Mouse (Mus musculus) CH12.LX (cell line): ENCODE measurements at regions not wholly inside any gene's neighbourhood (a gene's known extent, or its start where the extent isn't known, plus 50 kb on each side); places are given as distances from the start of the nearest gene placed in this dataset.

Experiments used
- CTCF ChIP-seq, 2 experiments: IDR thresholded peaks in 1 of 2; conservative IDR thresholded peaks in 1 of 2; 2 replicates each; pipeline ENCODE4 v1.5.1; 2011 to 2012; ENCODE audit warnings: low read depth in 2 of 2, low read length in 2 of 2, improper control_type of control experiment in 1 of 2, inconsistent platforms in 1 of 2, mild to moderate bottlenecking in 1 of 2, moderate library complexity in 1 of 2
- JUND ChIP-seq: conservative IDR thresholded peaks from 2 replicates; pipeline ENCODE4 v1.6.1; 2011; ENCODE audit warnings: low read depth, low read length, improper control_type of control experiment
- MAX ChIP-seq: IDR thresholded peaks from 2 replicates; pipeline ENCODE4 v1.6.1; 2011; ENCODE audit warnings: low read length, improper control_type of control experiment
- POLR2A ChIP-seq: IDR thresholded peaks from 2 replicates; pipeline ENCODE4 v1.6.1; 2011; ENCODE audit warnings: low read depth, mild to moderate bottlenecking, improper control_type of control experiment, low read length
- POLR2AphosphoS2 ChIP-seq: IDR thresholded peaks from 2 replicates; pipeline ENCODE4 v1.6.1; 2011; ENCODE audit warnings: low read depth, low read length, improper control_type of control experiment
- TBP ChIP-seq: conservative IDR thresholded peaks from 2 replicates; pipeline ENCODE4 v1.6.1; 2011; ENCODE audit warnings: low read depth, low read length, improper control_type of control experiment
- UBTF ChIP-seq: IDR thresholded peaks from 2 replicates; pipeline ENCODE4 v1.6.1; 2012; ENCODE audit warnings: low read depth, mild to moderate bottlenecking, inconsistent platforms, low read length, improper control_type of control experiment, moderate library complexity
- USF1 ChIP-seq: IDR thresholded peaks from 2 replicates; pipeline ENCODE4 v1.6.1; 2014; ENCODE audit warnings: low read depth, mild to moderate bottlenecking, inconsistent platforms, low read length, improper control_type of control experiment

DNA sequence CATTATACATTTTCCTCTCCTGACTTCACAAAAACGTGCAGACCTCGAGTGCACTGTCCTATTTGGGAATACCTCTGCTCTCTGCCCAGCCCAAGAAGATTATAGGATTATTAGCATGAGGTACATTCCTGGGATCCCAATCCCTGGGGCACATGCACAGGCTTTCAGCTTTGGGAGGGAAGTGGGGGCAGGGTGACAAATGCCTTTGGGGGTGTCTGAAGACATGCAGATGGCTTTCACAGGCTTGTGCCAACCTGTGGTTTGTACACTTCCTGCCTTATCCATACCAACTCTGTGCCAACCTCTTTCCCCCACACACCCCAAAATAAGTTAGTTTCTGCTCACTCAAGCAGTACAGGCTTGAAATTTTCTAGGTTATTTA, 160.3 kb upstream of the Thbs1 start:
- TF ChIP-seq CTCF (conservative IDR thresholded peaks at IDR 0.05 in 1 of 2, IDR thresholded peaks at IDR 0.05 in 1 of 2; ENCODE audit: low read depth in 2 of 2, low read length in 2 of 2) (no peak), POLR2AphosphoS2 (no peak), MAX (no peak), USF1 (no peak), UBTF (no peak), JUND (no peak), TBP (no peak), POLR2A (no peak)
